Mouse (Mus musculus) hindbrain, embryonic 16.5 days (tissue): ENCODE measurements around the gene Stk11. TPM values are rescaled to one million over a fixed set of nuclear protein-coding genes. Genes with fewer than 3 reads are reported as not detected.

Experiments
- ATAC-seq: fragments of 200-750 bp; cut with Nextera tagmentation; 2 replicates; pipeline ENCODE4 v1.8.0; 2017; ENCODE audit warnings: moderate TSS enrichment, moderate library complexity
- H3K27ac ChIP-seq: fragments of 300-500 bp; sonication (generic); 2 replicates; pipeline ENCODE4 v1.5.1; 2014; ENCODE audit warnings: low read depth, mild to moderate bottlenecking, control low read depth, low read length, moderate library complexity
- H3K27me3 ChIP-seq: fragments of 300-500 bp; sonication (generic); replicated peaks from 2 replicates; pipeline ENCODE4 v1.6.1; 2014; ENCODE audit warnings: low read length; ENCODE audit not compliant: control insufficient read depth, insufficient read depth
- H3K36me3 ChIP-seq: fragments of 300-500 bp; sonication (generic); 2 replicates; pipeline ENCODE4 v1.6.1; 2014; ENCODE audit warnings: mild to moderate bottlenecking, low read length, moderate library complexity, mixed read lengths; ENCODE audit not compliant: control insufficient read depth, insufficient read depth
- H3K4me1 ChIP-seq: fragments of 300-500 bp; sonication (generic); 2 replicates; pipeline ENCODE4 v1.6.1; 2014; ENCODE audit warnings: low read depth, low read length; ENCODE audit not compliant: control insufficient read depth, insufficient read depth
- H3K4me2 ChIP-seq: fragments of 300-500 bp; sonication (generic); 2 replicates; pipeline ENCODE4 v1.6.1; 2014; ENCODE audit warnings: mild to moderate bottlenecking, low read length, control low read depth, moderate library complexity
- H3K4me3 ChIP-seq: fragments of 300-500 bp; sonication (generic); 2 replicates; pipeline ENCODE4 v1.5.1; 2014; ENCODE audit warnings: mild to moderate bottlenecking, low read length, control low read depth, moderate library complexity
- H3K9ac ChIP-seq: fragments of 300-500 bp; sonication (generic); 2 replicates; pipeline ENCODE4 v1.6.1; 2014; ENCODE audit warnings: low read depth, mild to moderate bottlenecking, control low read depth, low read length, moderate library complexity
- H3K9me3 ChIP-seq: fragments of 300-500 bp; sonication (generic); 2 replicates; pipeline ENCODE4 v1.6.1; 2014; ENCODE audit warnings: mild to moderate bottlenecking, low read length, moderate library complexity; ENCODE audit not compliant: control insufficient read depth
- WGBS: fragments of 180-500 bp; shearing (Covaris S2); extraction: QIAGEN DNeasy Blood & Tissue Kit; methylation state at CpG from one replicate; pipeline ENCODE4 v1.1.7; 2014; 5-methylcytosine and 5-hydroxymethylcytosine counted together
- polyA plus RNA-seq: library from polyadenylated mRNA; unstranded; fragments of >200 nt; fragmentation: Nextera tagmentation; extraction: Ambion mirVana; gene quantifications from 2 replicates; pipeline ENCODE4 v1.2.1, GENCODE M21; 2015

Stk11 gene
- polyA plus RNA-seq, 1 experiment from 2014 or later = 17.7 TPM

- H3K9me3 ChIP-seq = no peaks in the 10 kb centered on the region
- peak overlapping the region; percentile 94 for H3K4me2 ChIP-seq
- H3K4me3 ChIP-seq = peak overlapping the region; percentile 87
- no peaks in the 10 kb centered on the region for H3K27me3 ChIP-seq
- no peak for ATAC-seq
- H3K9ac ChIP-seq = peak overlapping the region; percentile 84
- peak overlapping the region; percentile 27; the same call in 1 of the 2 replicates for H3K27ac ChIP-seq
- peaks cover 39% of the 10 kb centered on the region for H3K4me1 ChIP-seq
- 4% methylated on average over 30 of the region's 30 CpGs for WGBS
- no peaks in the 10 kb centered on the region for H3K36me3 ChIP-seq
These were observed 1.5 kb downstream of the Stk11 start for GRCm38 (mm10) chr10:80116927-80117691.

- WGBS = 46% methylated on average over 1 of the region's 1 CpGs
- Histone ChIP-seq H3K4me1 (peaks cover 39% of the 10 kb centered on the region), H3K4me3 (peak overlapping the region; percentile 87), H3K9ac (peak overlapping the region; percentile 84), H3K9me3 (no peaks in the 10 kb centered on the region), H3K27me3 (no peaks in the 10 kb centered on the region), H3K27ac (no peak overlapping the region), H3K36me3 (no peaks in the 10 kb centered on the region), H3K4me2 (peak overlapping the region; percentile 94)
- ATAC-seq = no peak
These were observed 2.1 kb downstream of the Stk11 start for GRCm38 (mm10) chr10:80117736-80118135.

DNA sequence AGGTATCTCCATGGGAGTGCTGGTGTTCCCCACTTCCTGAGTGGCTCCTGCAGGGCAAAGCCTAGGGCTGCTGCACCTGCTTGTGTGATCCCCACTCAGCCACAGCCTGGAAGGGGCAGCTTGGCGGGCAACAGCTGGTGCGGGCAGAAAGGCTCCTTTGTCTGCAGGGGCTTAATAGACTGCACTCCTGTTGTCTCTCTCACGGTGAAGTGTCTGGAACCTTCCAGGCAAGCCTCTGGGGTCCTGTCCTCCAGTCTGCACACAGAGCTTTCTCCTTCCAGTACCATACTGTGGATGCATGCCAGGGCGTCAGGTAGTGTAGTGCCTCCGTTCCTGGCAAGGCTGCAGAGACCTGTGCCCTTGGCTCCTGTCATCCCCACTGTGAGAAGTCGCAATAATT is 2.9 kb downstream of the Stk11 start:
- Histone ChIP-seq H3K9me3 (no peaks in the 10 kb centered on the region), H3K4me3 (peak overlapping the region; percentile 1; the same call in 1 of the 2 replicates), H3K4me2 (peak overlapping the region; percentile 94), H3K9ac (peak overlapping the region; percentile 32; the same call in 1 of the 2 replicates), H3K4me1 (peaks cover 39% of the 10 kb centered on the region), H3K27ac (no peak overlapping the region), H3K27me3 (no peaks in the 10 kb centered on the region), H3K36me3 (no peaks in the 10 kb centered on the region)
- no peak for ATAC-seq
- 37% methylated on average over 6 of the region's 6 CpGs for WGBS

DNA sequence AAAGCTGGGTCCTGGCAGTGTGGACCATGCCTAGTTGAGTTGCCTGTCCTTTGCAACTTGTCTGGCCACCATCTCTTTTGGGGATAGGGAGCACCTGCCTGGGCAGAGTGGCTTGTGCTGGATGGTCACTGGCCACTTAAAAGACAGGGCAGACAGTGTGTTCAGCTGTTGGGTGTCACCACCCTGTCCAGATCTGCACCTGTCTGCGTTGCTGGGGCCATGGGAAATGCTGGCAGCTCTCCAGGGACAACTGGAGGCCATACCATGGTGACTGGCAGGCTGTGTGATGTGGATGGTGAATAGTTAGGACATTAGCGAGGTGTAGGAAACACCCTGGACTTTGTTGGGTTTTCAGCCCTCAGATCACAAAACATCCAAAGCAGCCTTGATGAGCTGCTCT is 4.5 kb downstream of the Stk11 start:
- Histone ChIP-seq H3K9me3 (no peaks in the 10 kb centered on the region), H3K27me3 (no peaks in the 10 kb centered on the region), H3K36me3 (no peaks in the 10 kb centered on the region), H3K4me1 (peaks cover 31% of the 10 kb centered on the region), H3K4me2 (no peak overlapping the region), H3K27ac (no peak overlapping the region), H3K4me3 (no peak overlapping the region), H3K9ac (no peak overlapping the region)
- 71% methylated on average over 2 of the region's 2 CpGs for WGBS
- no peak for ATAC-seq

DNA sequence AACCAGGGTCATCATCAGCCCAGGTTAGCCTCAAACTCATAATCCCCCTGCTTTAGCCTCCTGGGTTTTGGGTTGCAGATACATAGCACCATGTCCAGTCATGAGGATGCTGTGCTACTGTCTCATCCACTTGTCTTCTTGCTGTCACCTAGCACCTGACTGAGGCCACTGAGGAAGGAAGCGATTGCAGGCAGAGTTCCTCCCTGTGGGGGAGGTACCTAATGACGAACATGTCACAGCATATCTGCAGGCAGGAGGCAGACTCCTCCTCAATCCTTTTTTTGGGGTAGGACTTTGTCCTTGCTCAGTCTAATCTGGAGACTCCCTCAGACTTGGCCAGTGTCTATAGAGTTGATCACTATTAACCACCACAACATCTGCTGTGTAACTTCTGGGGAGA is 6.0 kb downstream of the Stk11 start:
- H3K27me3 ChIP-seq = no peaks in the 10 kb centered on the region
- H3K4me2 ChIP-seq = no peak overlapping the region
- H3K9me3 ChIP-seq = no peaks in the 10 kb centered on the region
- no peak overlapping the region for H3K9ac ChIP-seq
- H3K4me3 ChIP-seq = no peak overlapping the region
- peaks cover 4% of the 10 kb centered on the region; the same call in 1 of the 2 replicates for H3K36me3 ChIP-seq
- peaks cover 29% of the 10 kb centered on the region for H3K4me1 ChIP-seq
- no peak for ATAC-seq
- 92% methylated on average over 2 of the region's 2 CpGs for WGBS
- no peak overlapping the region for H3K27ac ChIP-seq

DNA sequence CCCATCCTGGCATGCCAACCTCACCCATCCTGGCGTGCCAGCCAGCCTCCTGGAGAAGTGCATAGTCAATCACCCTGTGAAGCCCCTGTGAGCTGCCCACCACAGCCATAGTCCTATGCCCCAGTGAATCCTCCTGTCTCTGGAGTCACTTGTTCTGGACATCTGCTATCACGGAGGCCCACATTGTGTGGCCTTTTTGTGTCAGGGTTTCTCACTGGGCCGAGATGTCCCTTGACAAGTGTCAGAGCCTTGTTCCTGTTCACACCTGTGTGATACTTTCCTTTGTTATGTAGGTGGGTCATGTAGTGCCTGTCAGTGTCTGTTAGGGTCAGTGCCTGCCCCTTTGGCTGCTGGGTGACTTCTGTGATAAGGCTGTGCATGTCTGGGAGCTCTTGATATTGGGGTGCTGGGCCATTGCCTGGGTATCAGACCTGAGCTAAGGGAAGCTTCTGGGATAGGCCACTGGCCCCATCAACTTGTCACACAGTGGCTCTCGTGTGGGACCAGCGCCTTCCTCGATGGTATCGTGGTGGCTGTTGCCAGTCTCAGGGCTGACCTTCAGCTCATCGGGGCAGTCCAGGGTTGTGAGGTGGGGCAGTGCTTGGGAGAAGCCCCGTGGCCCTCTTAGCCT is 8.4 kb downstream of the Stk11 start:
- H3K9me3 ChIP-seq = no peaks in the 10 kb centered on the region
- WGBS = 84% methylated on average over 9 of the region's 9 CpGs
- H3K4me1 ChIP-seq = peaks cover 5% of the 10 kb centered on the region
- peaks cover 22% of the 10 kb centered on the region for H3K36me3 ChIP-seq
- no peak overlapping the region for H3K27ac ChIP-seq
- no peak for ATAC-seq
- no peak overlapping the region for H3K9ac ChIP-seq
- H3K4me2 ChIP-seq = no peak overlapping the region
- H3K27me3 ChIP-seq = no peaks in the 10 kb centered on the region
- no peak overlapping the region for H3K4me3 ChIP-seq

GRCm38 (mm10) chr10:80127920-80128319 is 12.3 kb downstream of the Stk11 start:
- peaks cover 49% of the 10 kb centered on the region for H3K36me3 ChIP-seq
- no peak overlapping the region for H3K4me3 ChIP-seq
- H3K27me3 ChIP-seq = no peaks in the 10 kb centered on the region
- H3K4me2 ChIP-seq = no peak overlapping the region
- no peak overlapping the region for H3K27ac ChIP-seq
- H3K9me3 ChIP-seq = no peaks in the 10 kb centered on the region
- H3K9ac ChIP-seq = no peak overlapping the region
- peaks cover 11% of the 10 kb centered on the region for H3K4me1 ChIP-seq
- WGBS = 93% methylated on average over 6 of the region's 8 CpGs
- ATAC-seq = no peak

DNA sequence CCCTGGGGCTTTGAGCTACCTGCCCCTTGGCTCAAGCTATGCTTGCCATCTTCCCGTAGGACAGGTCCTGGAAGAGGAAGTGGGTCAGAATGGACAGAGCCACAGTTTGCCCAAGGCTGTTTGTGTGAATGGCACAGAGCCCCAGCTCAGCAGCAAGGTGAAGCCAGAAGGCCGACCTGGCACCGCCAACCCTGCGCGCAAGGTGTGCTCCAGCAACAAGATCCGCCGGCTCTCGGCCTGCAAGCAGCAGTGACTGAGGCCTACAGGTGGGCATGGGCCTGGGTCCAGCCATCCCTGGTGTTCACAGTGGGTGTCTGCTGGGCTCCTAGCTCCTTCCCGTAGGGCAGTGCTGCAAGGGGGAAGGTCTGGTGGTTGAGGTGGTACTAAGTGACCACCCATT is 14.2 kb downstream of the Stk11 start:
- H3K36me3 ChIP-seq = peaks cover 57% of the 10 kb centered on the region
- ATAC-seq = no peak
- H3K4me1 ChIP-seq = peaks cover 11% of the 10 kb centered on the region
- no peak overlapping the region for H3K4me2 ChIP-seq
- no peak overlapping the region for H3K27ac ChIP-seq
- no peaks in the 10 kb centered on the region for H3K9me3 ChIP-seq
- H3K27me3 ChIP-seq = no peaks in the 10 kb centered on the region
- H3K9ac ChIP-seq = no peak overlapping the region
- H3K4me3 ChIP-seq = no peak overlapping the region
- 93% methylated on average over 9 of the region's 9 CpGs for WGBS

DNA sequence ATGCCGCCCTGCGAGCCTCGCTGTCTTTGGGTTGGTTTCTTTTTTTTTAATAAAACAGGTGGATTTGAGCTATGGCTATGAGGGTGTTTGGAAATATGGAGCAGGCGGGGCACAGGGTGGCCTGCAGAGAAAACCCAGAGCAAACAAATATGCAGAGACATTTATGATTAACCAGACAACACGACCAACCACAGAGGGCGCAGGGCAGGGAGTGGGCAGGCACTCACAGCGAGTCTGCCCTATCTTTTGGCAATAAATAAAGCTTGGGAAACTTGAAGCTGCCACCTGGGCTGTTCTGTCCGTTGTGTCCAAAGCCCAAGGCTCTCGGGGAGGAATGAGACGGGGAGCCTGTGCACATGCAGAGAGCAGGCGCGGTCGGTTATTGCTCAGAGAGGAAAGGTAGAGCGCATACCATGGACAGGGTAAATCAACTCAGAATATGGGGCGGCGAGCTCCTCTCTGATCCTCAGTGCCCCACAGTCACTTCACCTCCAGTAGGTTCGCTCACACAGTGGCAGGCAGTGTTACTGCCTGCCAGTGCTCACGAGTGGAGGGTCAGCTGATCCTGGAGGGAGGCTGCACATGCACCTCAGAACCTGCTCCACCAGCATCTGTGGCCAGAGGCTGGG is 14.9 kb downstream of the Stk11 start:
- H3K36me3 ChIP-seq = peaks cover 63% of the 10 kb centered on the region
- no peak overlapping the region for H3K4me3 ChIP-seq
- H3K4me1 ChIP-seq = peaks cover 11% of the 10 kb centered on the region
- H3K9ac ChIP-seq = no peak overlapping the region
- no peaks in the 10 kb centered on the region for H3K9me3 ChIP-seq
- no peaks in the 10 kb centered on the region for H3K27me3 ChIP-seq
- H3K27ac ChIP-seq = no peak overlapping the region
- ATAC-seq = 0 out of 2 replicates have a peak, but pooled peaks have one; percentile 1
- 86% methylated on average over 18 of the region's 18 CpGs for WGBS
- no peak overlapping the region for H3K4me2 ChIP-seq
